Mouse (Mus musculus): ENCODE results near the gene Mamstr. TPM values are rescaled to one million over a fixed set of nuclear protein-coding genes. Genes with fewer than 3 reads are reported as not detected.
A peak's percentile ranks its signal among the peaks of the same experiment; 100 is the strongest.
"Not testable (repeated sequence)": the region's sequence is repeated elsewhere in the genome, so short reads cannot be mapped to it uniquely, and the experiment has no call there.

The Mamstr gene
- polyA plus RNA-seq, 1 experiment from 2014 or later = 7.6 TPM

DNA sequence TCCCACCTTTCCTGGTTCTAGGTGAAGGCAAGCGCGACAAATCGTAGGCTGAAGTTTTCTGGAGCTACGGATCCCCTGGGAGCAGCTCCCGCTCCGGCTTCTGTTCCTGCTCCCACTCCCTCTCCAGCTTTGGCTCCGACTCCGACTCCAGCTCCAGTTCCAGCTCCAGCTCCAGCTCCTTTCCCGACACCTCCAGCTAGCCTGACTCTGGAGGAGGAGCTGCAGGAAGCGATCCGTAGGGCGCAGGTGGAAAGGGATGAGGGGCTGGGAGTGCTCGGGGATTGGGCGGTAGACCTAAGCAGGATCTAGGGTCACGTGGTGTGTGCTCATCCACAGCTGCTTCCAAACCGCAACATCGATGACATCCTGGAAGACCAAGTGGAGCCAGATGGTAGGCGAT is 4.4 kb downstream of the Mamstr start:
- peak overlapping the region; percentile 30 to 44 for H3K4me3 ChIP-seq (ENCODE audit: control insufficient read depth in 1 of 2, insufficient read depth in 1 of 2, low read depth in 1 of 2, low read length in 2 of 2)
- 21% methylated on average over 18 of the region's 18 CpGs for WGBS
- peak overlapping the region in 1 of 2 experiments; percentile 82; a peak in 2 of 4 replicates for H3K27ac ChIP-seq (replicated peaks in 1 of 2; ENCODE audit: control insufficient read depth in 1 of 2, insufficient read depth in 1 of 2, low read depth in 2 of 2, low read length in 2 of 2)
- no peaks in the 10 kb centered on the region for H3K36me3 ChIP-seq (ENCODE audit: control insufficient read depth, insufficient read depth, low read length)
- no peaks in the 10 kb centered on the region for H3K9me3 ChIP-seq (ENCODE audit: control insufficient read depth, low read length)
- H3K9ac ChIP-seq (ENCODE audit: low read length) = peak overlapping the region; percentile 42
- ATAC-seq (ENCODE audit: insufficient number of reproducible peaks, insufficient read depth, low FRiP score, low read depth) = 0 out of 2 replicates have a peak, but pooled peaks have one; percentile 19
- H3K27me3 ChIP-seq (ENCODE audit: control insufficient read depth, insufficient read depth, low read length) = no peaks in the 10 kb centered on the region
- peaks cover 36 to 47% of the 10 kb centered on the region in 2 experiments for H3K4me1 ChIP-seq (ENCODE audit: control insufficient read depth in 2 of 2, insufficient read depth in 2 of 2, low read length in 2 of 2)
- H3K4me2 ChIP-seq (ENCODE audit: low read length) = peak overlapping the region; percentile 80

GRCm38 (mm10) chr7:45644872-45645590 is 5.3 kb downstream of the Mamstr start:
- Histone ChIP-seq H3K4me2 (ENCODE audit: low read length) (peak overlapping the region; percentile 80), H3K4me1 (ENCODE audit: control insufficient read depth in 2 of 2, insufficient read depth in 2 of 2, low read length in 2 of 2) (peaks cover 37 to 45% of the 10 kb centered on the region in 2 experiments), H3K36me3 (ENCODE audit: control insufficient read depth, insufficient read depth, low read length) (no peaks in the 10 kb centered on the region), H3K9ac (ENCODE audit: low read length) (0 out of 2 replicates have a peak overlapping the region, but pooled peaks have one; percentile 42), H3K27me3 (ENCODE audit: control insufficient read depth, insufficient read depth, low read length) (no peaks in the 10 kb centered on the region), H3K9me3 (ENCODE audit: control insufficient read depth, low read length) (no peaks in the 10 kb centered on the region), H3K27ac (replicated peaks in 1 of 2; ENCODE audit: control insufficient read depth in 1 of 2, insufficient read depth in 1 of 2, low read depth in 2 of 2, low read length in 2 of 2) (no peak overlapping the region), H3K4me3 (ENCODE audit: control insufficient read depth in 1 of 2, insufficient read depth in 1 of 2, low read depth in 1 of 2, low read length in 2 of 2) (no peak overlapping the region)
- ATAC-seq (ENCODE audit: insufficient number of reproducible peaks, insufficient read depth, low FRiP score, low read depth) = no peak
- 76% methylated on average over 6 of the region's 6 CpGs for WGBS

- Histone ChIP-seq H3K27me3 (ENCODE audit: control insufficient read depth, insufficient read depth, low read length) (no peaks in the 10 kb centered on the region), H3K4me3 (ENCODE audit: control insufficient read depth in 1 of 2, insufficient read depth in 1 of 2, low read depth in 1 of 2, low read length in 2 of 2) (no peak overlapping the region), H3K4me2 (ENCODE audit: low read length) (no peak overlapping the region), H3K4me1 (ENCODE audit: control insufficient read depth in 2 of 2, insufficient read depth in 2 of 2, low read length in 2 of 2) (peaks cover 39 to 45% of the 10 kb centered on the region in 2 experiments), H3K27ac (replicated peaks in 1 of 2; ENCODE audit: control insufficient read depth in 1 of 2, insufficient read depth in 1 of 2, low read depth in 2 of 2, low read length in 2 of 2) (no peak overlapping the region), H3K9me3 (ENCODE audit: control insufficient read depth, low read length) (no peaks in the 10 kb centered on the region), H3K9ac (ENCODE audit: low read length) (no peak overlapping the region), H3K36me3 (ENCODE audit: control insufficient read depth, insufficient read depth, low read length) (no peaks in the 10 kb centered on the region)
- 75% methylated on average over 7 of the region's 7 CpGs for WGBS
- no peak for ATAC-seq (ENCODE audit: insufficient number of reproducible peaks, insufficient read depth, low FRiP score, low read depth)
These were observed 5.8 kb downstream of the Mamstr start for GRCm38 (mm10) chr7:45645591-45645971.

GRCm38 (mm10) chr7:45646671-45647070 is 6.9 kb downstream of the Mamstr start:
- Histone ChIP-seq H3K9me3 (ENCODE audit: control insufficient read depth, low read length) (no peaks in the 10 kb centered on the region), H3K36me3 (ENCODE audit: control insufficient read depth, insufficient read depth, low read length) (no peaks in the 10 kb centered on the region), H3K27me3 (ENCODE audit: control insufficient read depth, insufficient read depth, low read length) (no peaks in the 10 kb centered on the region), H3K4me2 (ENCODE audit: low read length) (no peak overlapping the region), H3K4me3 (ENCODE audit: control insufficient read depth in 1 of 2, insufficient read depth in 1 of 2, low read depth in 1 of 2, low read length in 2 of 2) (no peak overlapping the region), H3K27ac (replicated peaks in 1 of 2; ENCODE audit: control insufficient read depth in 1 of 2, insufficient read depth in 1 of 2, low read depth in 2 of 2, low read length in 2 of 2) (no peak overlapping the region), H3K9ac (ENCODE audit: low read length) (no peak overlapping the region), H3K4me1 (ENCODE audit: control insufficient read depth in 2 of 2, insufficient read depth in 2 of 2, low read length in 2 of 2) (peaks cover 29 to 34% of the 10 kb centered on the region in 2 experiments)
- ATAC-seq (ENCODE audit: insufficient number of reproducible peaks, insufficient read depth, low FRiP score, low read depth) = no peak
- WGBS = 78% methylated on average over 4 of the region's 4 CpGs

DNA sequence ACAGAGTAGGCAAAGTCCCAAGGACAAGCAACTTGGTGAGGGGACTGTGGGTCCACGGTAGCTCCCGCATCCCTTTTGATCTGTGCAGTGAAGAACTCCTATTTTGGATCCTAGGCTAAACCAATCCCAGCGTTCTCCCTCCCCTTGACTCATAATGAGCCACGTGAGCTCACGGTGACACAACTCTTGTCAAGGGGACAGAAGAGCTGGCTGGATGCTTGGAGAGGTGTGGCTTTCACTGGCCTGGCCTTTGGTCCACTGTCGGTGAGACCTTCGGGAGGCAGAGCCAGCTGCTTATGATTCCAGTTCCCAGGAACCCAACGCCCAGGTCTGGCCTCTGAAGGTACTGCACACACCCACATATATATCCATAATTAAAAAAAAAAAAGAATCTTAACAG is 9.6 kb downstream of the Mamstr start:
- ATAC-seq (ENCODE audit: insufficient number of reproducible peaks, insufficient read depth, low FRiP score, low read depth) = peak; percentile 74
- Histone ChIP-seq H3K4me2 (ENCODE audit: low read length) (peak overlapping the region; percentile 43), H3K4me3 (ENCODE audit: control insufficient read depth in 1 of 2, insufficient read depth in 1 of 2, low read depth in 1 of 2, low read length in 2 of 2) (no peak overlapping the region), H3K27me3 (ENCODE audit: control insufficient read depth, insufficient read depth, low read length) (no peaks in the 10 kb centered on the region), H3K9ac (ENCODE audit: low read length) (peak overlapping the region; percentile 39; the same call in 1 of the 2 replicates), H3K27ac (replicated peaks in 1 of 2; ENCODE audit: control insufficient read depth in 1 of 2, insufficient read depth in 1 of 2, low read depth in 2 of 2, low read length in 2 of 2) (peak overlapping the region; percentile 87 to 91), H3K36me3 (ENCODE audit: control insufficient read depth, insufficient read depth, low read length) (no peaks in the 10 kb centered on the region), H3K4me1 (ENCODE audit: control insufficient read depth in 2 of 2, insufficient read depth in 2 of 2, low read length in 2 of 2) (peaks cover 13 to 17% of the 10 kb centered on the region in 2 experiments), H3K9me3 (ENCODE audit: control insufficient read depth, low read length) (no peaks in the 10 kb centered on the region)
- 25% methylated on average over 8 of the region's 8 CpGs for WGBS

- H3K36me3 ChIP-seq (ENCODE audit: control insufficient read depth, insufficient read depth, low read length); H3K9me3 ChIP-seq (ENCODE audit: control insufficient read depth, low read length); H3K4me2 ChIP-seq (ENCODE audit: low read length); H3K27me3 ChIP-seq (ENCODE audit: control insufficient read depth, insufficient read depth, low read length); ATAC-seq (ENCODE audit: insufficient number of reproducible peaks, insufficient read depth, low FRiP score, low read depth); H3K9ac ChIP-seq (ENCODE audit: low read length); H3K4me3 ChIP-seq (ENCODE audit: control insufficient read depth in 1 of 2, insufficient read depth in 1 of 2, low read depth in 1 of 2, low read length in 2 of 2): not testable (repeated sequence)
- 95% methylated on average over 19 of the region's 20 CpGs for WGBS
- Histone ChIP-seq H3K27ac (replicated peaks in 1 of 2; ENCODE audit: control insufficient read depth in 1 of 2, insufficient read depth in 1 of 2, low read depth in 2 of 2, low read length in 2 of 2) (peak overlapping the region; percentile 87 to 91; a peak in 3 of 4 replicates), H3K4me1 (ENCODE audit: control insufficient read depth in 2 of 2, insufficient read depth in 2 of 2, low read length in 2 of 2) (peaks cover 13 to 20% of the 10 kb centered on the region in 2 experiments)
These were observed 10.7 kb downstream of the Mamstr start for GRCm38 (mm10) chr7:45650484-45650883.

GRCm38 (mm10) chr7:45654424-45655047 is 14.8 kb downstream of the Mamstr start:
- Histone ChIP-seq H3K4me3 (ENCODE audit: control insufficient read depth in 1 of 2, insufficient read depth in 1 of 2, low read depth in 1 of 2, low read length in 2 of 2) (peak overlapping the region in 1 of 2 experiments; percentile 1; a peak in 1 of 4 replicates), H3K27ac (replicated peaks in 1 of 2; ENCODE audit: control insufficient read depth in 1 of 2, insufficient read depth in 1 of 2, low read depth in 2 of 2, low read length in 2 of 2) (no peak overlapping the region), H3K4me2 (ENCODE audit: low read length) (peak overlapping the region; percentile 57)

More at GRCm38 (mm10) chr7:45654424-45655047, 14.8 kb downstream of the Mamstr start:
- Histone ChIP-seq H3K9me3 (ENCODE audit: control insufficient read depth, low read length) (peaks cover 7% of the 10 kb centered on the region; the same call in 1 of the 2 replicates), H3K36me3 (ENCODE audit: control insufficient read depth, insufficient read depth, low read length) (no peaks in the 10 kb centered on the region), H3K27me3 (ENCODE audit: control insufficient read depth, insufficient read depth, low read length) (no peaks in the 10 kb centered on the region), H3K4me1 (ENCODE audit: control insufficient read depth in 2 of 2, insufficient read depth in 2 of 2, low read length in 2 of 2) (peaks cover 9 to 14% of the 10 kb centered on the region in 2 experiments; a peak in 3 of 4 replicates), H3K9ac (ENCODE audit: low read length) (0 out of 2 replicates have a peak overlapping the region, but pooled peaks have one; percentile 21)
- 26% methylated on average over 17 of the region's 17 CpGs for WGBS
- 0 out of 2 replicates have a peak, but pooled peaks have one; percentile 38 for ATAC-seq (ENCODE audit: insufficient number of reproducible peaks, insufficient read depth, low FRiP score, low read depth)

All from heart, embryonic 14.5 days (tissue).